Mouse (Mus musculus): ENCODE data around the gene Asic3.

DNA sequence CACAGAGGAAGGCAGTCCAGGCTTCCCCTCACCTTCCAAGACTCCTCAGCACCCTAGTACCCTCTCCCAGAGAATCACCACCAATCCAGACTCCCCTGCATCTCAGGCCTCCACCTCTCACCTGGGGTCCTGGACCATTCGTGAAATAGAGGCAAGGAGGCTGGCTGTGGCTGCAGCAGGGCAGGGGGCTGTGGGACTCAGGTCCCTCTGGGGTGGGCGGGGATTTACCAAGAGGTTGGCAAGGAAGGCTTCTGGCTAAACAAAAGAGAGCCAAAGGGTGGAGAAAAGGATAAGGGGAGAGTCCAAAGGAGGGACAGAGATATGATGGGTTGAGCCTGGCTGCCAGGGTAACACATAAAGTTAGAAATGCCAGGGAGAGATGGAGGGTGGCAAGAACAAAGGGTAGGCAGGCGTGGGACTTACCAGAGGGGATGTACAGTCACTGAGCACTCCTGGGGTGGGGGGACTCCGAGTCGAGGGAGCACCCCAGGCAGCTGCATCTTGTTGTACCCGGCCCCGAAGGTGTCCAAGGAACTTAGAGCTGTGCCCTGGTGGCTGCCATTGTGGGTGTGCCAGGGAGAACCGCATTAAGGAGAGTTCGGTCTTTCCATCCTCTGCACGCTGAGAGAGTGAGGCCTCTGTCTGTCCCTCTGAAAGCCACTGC is 27.2 kb upstream of the Asic3 start:
- TF ChIP-seq CTCF (IDR thresholded peaks at IDR 0.05; ENCODE audit: low read depth, low read length) (no peak), GATA1 (IDR thresholded peaks at IDR 0.05; ENCODE audit: borderline replicate concordance, low read length) (no peak), POLR2AphosphoS5 (IDR thresholded peaks at IDR 0.05; ENCODE audit: insufficient replicate concordance, low read depth, low read length) (no peak)

Measured in G1E (cell line).